Mouse (Mus musculus): ENCODE data around the gene Vtn.
"Not testable (repeated sequence)": the region's sequence is repeated elsewhere in the genome, so short reads cannot be mapped to it uniquely, and the experiment has no call there.

Vtn gene

GRCm38 (mm10) chr11:78499543-78499942 lies 652 bp downstream of the Vtn start:
- DNase-seq = no peak

- DNase-seq = no peak
Observed at GRCm38 (mm10) chr11:78500623-78501202, 1.8 kb downstream of the Vtn start.

- DNase-seq = no peak
Observed at GRCm38 (mm10) chr11:78501529-78501928, 2.6 kb downstream of the Vtn start.

GRCm38 (mm10) chr11:78502909-78503650 lies 4.2 kb downstream of the Vtn start, which contains the start of gene Sebox:
Gene Sebox, plus strand, starts transcription at chr11:78503447.
- peak; percentile 85 for DNase-seq

GRCm38 (mm10) chr11:78505430-78505829 lies 6.5 kb downstream of the Vtn start:
- DNase-seq = no peak

- no peak for DNase-seq
Observed at GRCm38 (mm10) chr11:78509148-78509547, 10.3 kb downstream of the Vtn start.

- peak; percentile 82 for DNase-seq
Observed at GRCm38 (mm10) chr11:78512025-78512957, 13.4 kb downstream of the Vtn start, which contains the start of the genes Tmem199 and Poldip2. Gene Tmem199, minus strand, starts transcription at chr11:78512172. Gene Poldip2, plus strand, starts transcription at chr11:78512193.

- no peak for DNase-seq
Observed at GRCm38 (mm10) chr11:78513106-78513790, 14.4 kb downstream of the Vtn start.

- no peak for DNase-seq
Observed at GRCm38 (mm10) chr11:78515549-78516325, 16.8 kb downstream of the Vtn start.

- DNase-seq = no peak
Observed at GRCm38 (mm10) chr11:78518931-78519330, 20.0 kb downstream of the Vtn start.

- DNase-seq = no peak
Observed at GRCm38 (mm10) chr11:78521880-78522279, 23.0 kb downstream of the Vtn start.

- no peak for DNase-seq
Observed at GRCm38 (mm10) chr11:78522481-78522997, 23.6 kb downstream of the Vtn start.

- DNase-seq = no peak
Observed at GRCm38 (mm10) chr11:78523241-78523955, 24.5 kb downstream of the Vtn start.

- no peak for DNase-seq
Observed at GRCm38 (mm10) chr11:78524838-78525237, 25.9 kb downstream of the Vtn start.

GRCm38 (mm10) chr11:78528714-78529113 lies 29.8 kb downstream of the Vtn start:
- DNase-seq = no peak

GRCm38 (mm10) chr11:78530001-78530400 lies 31.1 kb downstream of the Vtn start:
- no peak for DNase-seq

- DNase-seq = no peak
Observed at GRCm38 (mm10) chr11:78531046-78531445, 32.2 kb downstream of the Vtn start.

- not testable (repeated sequence) for DNase-seq
Observed at GRCm38 (mm10) chr11:78531515-78531914, 32.6 kb downstream of the Vtn start.

GRCm38 (mm10) chr11:78534516-78534915 lies 35.6 kb downstream of the Vtn start:
- no peak for DNase-seq

- no peak for DNase-seq
Observed at GRCm38 (mm10) chr11:78535376-78536079, 36.6 kb downstream of the Vtn start.

Data from cerebellum, adult 8-10 months (tissue).